ENCODE assay signal across 11 mouse cellular contexts in genomic region chr6:22044880-22045605, GRCm38 (mm10). TPM values are rescaled to one million over a fixed set of nuclear protein-coding genes. Genes with fewer than 3 reads are reported as not detected.
A peak's percentile ranks its signal among the peaks of the same experiment; 100 is the strongest.
DNase-seq lines count a peak whose midpoint lies in the region; ATAC-seq and TF ChIP-seq lines count a peak whose summit lies in the region.
"Had no signal": no experiment of that assay in that cellular context is flagged by ENCODE, and none has a peak within 500 bp of the region (broad histone marks: within the 10 kb centered on the region; RNA-seq: fewer than 3 reads in every experiment).

No protein-coding gene starts in this region.

- intact Hi-C loops in heart, adult 2 months (cut with DNase I): loop anchor here (1.0 to 2.0 kb wide), 2 partner anchors 44 to 58 kb away; no protein-coding TSS in a partner anchor
- intact Hi-C loops in heart, postnatal 36 days (cut with DNase I): loop anchor here (1.0 to 2.0 kb wide), 2 partner anchors 44 to 60 kb away; partner anchors contain the start of gene Cped1

- H3K4me1 ChIP-seq in heart, adult 2 months (ENCODE audit: control insufficient read depth, insufficient read depth, low read length): peaks cover 7% of the 10 kb centered on the region
- H3K4me1 ChIP-seq in hindbrain, embryonic 16.5 days (ENCODE audit: control insufficient read depth, insufficient read depth, low read depth, low read length): no peaks in the 10 kb centered on the region
- H3K4me1 ChIP-seq: intestine, embryonic 15.5 days had no signal

- TF ChIP-seq CTCF in heart, adult 2 months (IDR thresholded peaks at IDR 0.05): no peak

- peaks cover 19% of the 10 kb centered on the region for H3K36me3 ChIP-seq in heart, adult 2 months (ENCODE audit: control insufficient read depth, insufficient read depth, low read length)
- no peaks in the 10 kb centered on the region for H3K36me3 ChIP-seq in hindbrain, embryonic 16.5 days (ENCODE audit: control insufficient read depth, insufficient read depth, low read length)
- H3K36me3 ChIP-seq: intestine, embryonic 15.5 days had no signal

- no peaks in the 10 kb centered on the region for H3K9me3 ChIP-seq in hindbrain, embryonic 16.5 days (ENCODE audit: control insufficient read depth, low read length)
- H3K9me3 ChIP-seq: intestine, embryonic 15.5 days had no signal

- H3K4me2 ChIP-seq in hindbrain, embryonic 16.5 days (ENCODE audit: low read length): no peak overlapping the region
- H3K4me2 ChIP-seq: intestine, embryonic 15.5 days had no signal

- peak; percentile 47 for TF ChIP-seq POLR2A in heart, adult 2 months (IDR thresholded peaks at IDR 0.05; ENCODE audit: insufficient read depth, low read depth, low read length)

- peak overlapping the region; percentile 84 for H3K27ac ChIP-seq in heart, adult 2 months
- H3K27ac ChIP-seq in hindbrain, embryonic 16.5 days (ENCODE audit: low read depth, low read length): no peak overlapping the region
- H3K27ac ChIP-seq: intestine, embryonic 15.5 days had no signal

- TF ChIP-seq EP300 in heart, adult 2 months (IDR thresholded peaks at IDR 0.05; ENCODE audit: insufficient read depth, low read depth, low read length): peak; percentile 89

- H3K27me3 ChIP-seq in heart, adult 2 months (ENCODE audit: control insufficient read depth, insufficient read depth, low read length): no peaks in the 10 kb centered on the region
- no peaks in the 10 kb centered on the region for H3K27me3 ChIP-seq in hindbrain, embryonic 16.5 days (replicated peaks; ENCODE audit: control insufficient read depth, insufficient read depth, low read length)
- H3K27me3 ChIP-seq: intestine, embryonic 15.5 days had no signal

- no peak overlapping the region for H3K9ac ChIP-seq in heart, adult 2 months (ENCODE audit: low read depth, low read length)
- H3K9ac ChIP-seq in hindbrain, embryonic 16.5 days (ENCODE audit: low read depth, low read length): no peak overlapping the region
- H3K9ac ChIP-seq: intestine, embryonic 15.5 days had no signal

- no peaks in the 10 kb centered on the region for H3K79me2 ChIP-seq in heart, adult 2 months (replicated peaks; ENCODE audit: control insufficient read depth, insufficient read depth, low read length)

- peak; percentile 25 for DNase-seq in adrenal gland, adult 2 months
- DNase-seq in adrenal gland, postnatal 25 days: no peak
- DNase-seq in heart, adult 2 months: peak; percentile 67 to 78
- peak; percentile 59 to 64 for DNase-seq in heart, postnatal 36 days
- DNase-seq in kidney, postnatal 4 days: peak; percentile 25 to 28
- DNase-seq in liver: no peak
- no peak for DNase-seq in frontal cortex, postnatal 36 days (ENCODE audit: low spot score in 2 of 2)
- DNase-seq: right cerebral cortex, postnatal 4 days; thymus, postnatal 4 days had no signal

- ATAC-seq in hindbrain, embryonic 16.5 days: no peak
- ATAC-seq: intestine, embryonic 15.5 days had no signal

- H3K4me3 ChIP-seq in heart, adult 2 months: no peak overlapping the region
- H3K4me3 ChIP-seq in hindbrain, embryonic 16.5 days (ENCODE audit: low read length): no peak overlapping the region
- H3K4me3 ChIP-seq: intestine, embryonic 15.5 days had no signal

- WGBS in heart, adult 2 months: 22% methylated on average over 9 of the region's 9 CpGs
- WGBS in hindbrain, embryonic 16.5 days: 79% methylated on average over 9 of the region's 9 CpGs

RNA-seq across cellular contexts. Expression of gene Cped1, which starts 59.3 kb away (rescaled TPM):
- 10 to 100 TPM; 38.2 to 51.7 TPM for total RNA-seq in adrenal gland, adult 2 months (2021)
- polyA plus RNA-seq in adrenal gland, adult 2 months (2012; rRNA removed): 5.6 and 7.1 TPM in 2 replicates
- 30.4 and 39.5 TPM in 2 replicates for total RNA-seq in adrenal gland, postnatal 25 days (2021)
- total RNA-seq in heart, adult 2 months (2021): 10 to 100 TPM; 23.0 to 23.3 TPM
- 6.9 and 13.5 TPM in 2 replicates for polyA plus RNA-seq in heart, adult 2 months (2012; rRNA removed)
- 10 to 100 TPM; 22.1 to 22.2 TPM for total RNA-seq in heart, postnatal 36 days (2021)
- polyA plus RNA-seq in hindbrain, embryonic 16.5 days (2015; fragmentation: Nextera tagmentation; extraction: Ambion mirVana): 3.1 and 5.2 TPM in 2 replicates

Comparison
In these comparisons a context has a peak if more than half of its experiments do, and no peak if none do; other contexts are left out.
1. DNase-seq: peak in adrenal gland, adult 2 months (single experiment), heart, adult 2 months (2 of 2), heart, postnatal 36 days (2 of 2) and kidney, postnatal 4 days (2 of 2); none in adrenal gland, postnatal 25 days (single experiment), liver (single experiment) and frontal cortex, postnatal 36 days (0 of 2).